Mouse (Mus musculus) heart, postnatal 0 days (tissue): ENCODE measurements at regions not wholly inside any gene's neighbourhood (a gene's known extent, or its start where the extent isn't known, plus 50 kb on each side); places are given as distances from the start of the nearest gene placed in this dataset.

ENCODE experiments used
- ATAC-seq: fragments of 200-750 bp; cut with Nextera tagmentation; 2 replicates; pipeline ENCODE4 v1.8.0; 2017; ENCODE audit warnings: low read depth, moderate number of reproducible peaks, moderate library complexity; ENCODE audit not compliant: insufficient read depth
- DNase-seq: peaks from one replicate; pipeline ENCODE4 v3.0.0-alpha.2; 2016; ENCODE audit warnings: low spot score
- H3K27ac ChIP-seq: fragments of 300-500 bp; sonication (generic); 2 replicates; pipeline ENCODE4 v1.5.1; 2014; ENCODE audit warnings: low read depth, mild to moderate bottlenecking
- H3K27me3 ChIP-seq: fragments of 300-500 bp; sonication (generic); 2 replicates; pipeline ENCODE4 v1.6.1; 2014; ENCODE audit warnings: low read length, mixed read lengths; ENCODE audit not compliant: control insufficient read depth, insufficient read depth
- H3K36me3 ChIP-seq: fragments of 300-500 bp; sonication (generic); replicated peaks from 2 replicates; pipeline ENCODE4 v1.6.1; 2014; ENCODE audit warnings: low read length, mixed read lengths; ENCODE audit not compliant: control insufficient read depth, insufficient read depth
- H3K4me1 ChIP-seq: fragments of 300-500 bp; sonication (generic); 2 replicates; pipeline ENCODE4 v1.6.1; 2014; ENCODE audit warnings: antibody characterized with exemption; ENCODE audit not compliant: control insufficient read depth, insufficient read depth
- H3K4me2 ChIP-seq: fragments of 300-500 bp; sonication (generic); 2 replicates; pipeline ENCODE4 v1.6.1; 2014; ENCODE audit warnings: low read depth, mild to moderate bottlenecking, low read length, moderate library complexity
- H3K4me3 ChIP-seq: fragments of 300-500 bp; sonication (generic); 2 replicates; pipeline ENCODE4 v1.5.1; 2014; ENCODE audit warnings: low read depth, low read length
- H3K9ac ChIP-seq: fragments of 300-500 bp; sonication (generic); replicated peaks from 2 replicates; pipeline ENCODE4 v1.6.1; 2014; ENCODE audit warnings: low read depth, low read length, mixed read lengths
- H3K9me3 ChIP-seq: fragments of 300-500 bp; sonication (generic); replicated peaks from 2 replicates; pipeline ENCODE4 v1.6.1; 2016; ENCODE audit warnings: low read length; ENCODE audit not compliant: control insufficient read depth
- CTCF ChIP-seq: IDR thresholded peaks from 2 replicates; pipeline ENCODE4 v1.5.1; 2016; ENCODE audit warnings: antibody characterized with exemption, control low read depth, low read depth
- EP300 ChIP-seq: IDR thresholded peaks from 2 replicates; pipeline ENCODE4 v1.6.1; 2016; ENCODE audit warnings: antibody characterized with exemption, low read depth
- WGBS: fragments of 180-500 bp; shearing (Covaris S2); extraction: QIAGEN DNeasy Blood & Tissue Kit; methylation state at CpG from one replicate; pipeline ENCODE4 v1.1.7; 2014; 5-methylcytosine and 5-hydroxymethylcytosine counted together

DNA sequence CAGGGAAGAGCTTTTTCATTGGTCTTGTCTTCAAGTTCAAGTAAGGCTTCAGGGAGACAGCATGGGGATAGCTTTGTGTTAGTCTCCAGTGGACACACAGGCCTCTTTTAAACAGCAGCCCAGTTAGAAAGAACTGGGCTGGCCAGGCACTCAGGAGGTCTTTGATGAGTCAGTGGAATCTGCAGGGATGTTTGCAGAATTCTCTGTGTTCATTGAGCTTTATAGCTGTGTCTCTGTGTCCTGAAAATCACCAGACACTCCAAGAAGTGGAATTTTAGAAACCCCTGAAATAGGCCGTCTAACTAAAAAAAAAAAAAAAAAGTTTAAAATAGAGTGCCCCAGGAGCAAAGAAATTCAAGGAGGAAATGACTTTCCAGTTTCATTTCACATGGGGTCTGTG lies 317.1 kb upstream of the Sash1 start:
- Histone ChIP-seq H3K27me3 (no peaks in the 10 kb centered on the region), H3K4me1 (no peaks in the 10 kb centered on the region), H3K9ac (no peak overlapping the region), H3K36me3 (no peaks in the 10 kb centered on the region), H3K4me2 (no peak overlapping the region), H3K27ac (no peak overlapping the region), H3K4me3 (no peak overlapping the region), H3K9me3 (no peaks in the 10 kb centered on the region)
- no peak for TF ChIP-seq CTCF
- TF ChIP-seq EP300 = no peak
- ATAC-seq (no peak), DNase-seq (no peak)
- WGBS = 71% methylated on average over 1 of the region's 1 CpGs

DNA sequence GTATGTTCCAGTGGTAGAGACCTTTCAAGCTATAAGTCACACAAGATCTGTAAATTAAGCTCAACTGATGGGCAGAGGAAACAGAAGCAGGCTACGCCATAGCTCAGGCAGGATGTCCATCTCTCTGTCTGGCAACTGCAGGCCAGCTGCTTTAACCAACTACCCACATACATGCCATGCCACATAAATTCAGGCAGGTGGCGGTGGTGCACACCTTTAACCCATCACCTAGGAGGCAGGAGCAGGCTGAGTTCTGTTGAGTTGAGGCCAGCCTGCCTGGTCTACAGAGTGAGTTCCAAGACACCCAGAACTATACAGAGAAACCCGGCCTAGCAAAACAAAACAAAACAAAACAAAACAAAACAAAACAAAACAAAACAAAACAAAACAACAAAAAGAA lies 289.1 kb upstream of the Sash1 start:
- WGBS = 53% methylated on average over 3 of the region's 3 CpGs
- Histone ChIP-seq H3K27me3 (no peaks in the 10 kb centered on the region), H3K4me2 (no peak overlapping the region), H3K4me1 (no peaks in the 10 kb centered on the region), H3K9me3 (no peaks in the 10 kb centered on the region), H3K4me3 (no peak overlapping the region), H3K36me3 (no peaks in the 10 kb centered on the region), H3K27ac (no peak overlapping the region), H3K9ac (no peak overlapping the region)
- ATAC-seq (peak; percentile 53), DNase-seq (peak; percentile 17)
- no peak for TF ChIP-seq EP300
- peak; percentile 79 for TF ChIP-seq CTCF

DNA sequence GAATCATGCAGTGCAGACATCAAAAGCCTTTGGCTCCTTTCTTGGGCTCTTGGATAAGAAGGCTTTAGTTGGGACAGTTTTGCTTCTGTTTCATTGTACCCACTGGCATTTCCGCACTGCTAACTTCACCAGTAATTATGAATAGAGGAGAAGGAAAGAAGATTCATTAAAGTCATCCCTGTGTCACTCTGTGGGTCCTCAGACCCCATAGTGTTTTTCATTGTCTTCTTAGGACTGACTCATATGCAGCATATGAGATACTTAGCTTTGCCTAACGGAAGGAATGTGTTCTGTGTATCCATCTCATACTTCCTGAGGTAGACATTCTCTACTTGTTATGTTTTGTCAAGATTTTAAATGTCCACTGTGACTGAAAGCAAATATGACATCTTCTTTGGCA lies 287.6 kb upstream of the Sash1 start:
- H3K9me3 ChIP-seq = no peaks in the 10 kb centered on the region
- H3K27me3 ChIP-seq = no peaks in the 10 kb centered on the region
- DNase-seq = no peak
- no peak overlapping the region for H3K4me3 ChIP-seq
- ATAC-seq = no peak
- 80% methylated on average over 2 of the region's 2 CpGs for whole genome bisulfite sequencing
- H3K4me2 ChIP-seq = no peak overlapping the region
- no peak for TF ChIP-seq EP300
- TF ChIP-seq CTCF = no peak
- no peak overlapping the region for H3K9ac ChIP-seq
- no peaks in the 10 kb centered on the region for H3K4me1 ChIP-seq
- no peak overlapping the region for H3K27ac ChIP-seq
- no peaks in the 10 kb centered on the region for H3K36me3 ChIP-seq

DNA sequence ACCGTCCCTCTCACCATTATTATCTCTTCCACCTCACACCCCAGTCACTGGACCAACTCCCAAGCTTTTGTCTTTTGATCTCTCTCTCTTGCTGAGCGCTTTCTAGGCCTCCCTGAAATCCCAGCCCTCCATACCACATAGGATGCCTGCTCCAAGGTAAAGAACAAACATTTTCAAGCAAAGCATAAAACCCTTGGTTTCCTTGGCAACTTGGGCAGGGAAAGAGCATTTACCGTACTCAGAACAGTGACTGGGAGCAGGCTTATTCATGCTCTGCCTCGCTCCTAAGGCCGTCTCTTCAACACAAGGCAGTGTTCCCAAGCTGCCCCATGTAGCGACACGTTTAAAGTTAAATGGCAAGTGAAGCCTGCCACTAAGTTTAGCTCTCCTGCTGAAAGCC lies 282.9 kb upstream of the Sash1 start:
- Histone ChIP-seq H3K9ac (no peak overlapping the region), H3K4me2 (no peak overlapping the region), H3K9me3 (no peaks in the 10 kb centered on the region), H3K4me1 (no peaks in the 10 kb centered on the region), H3K36me3 (no peaks in the 10 kb centered on the region), H3K27ac (no peak overlapping the region), H3K27me3 (no peaks in the 10 kb centered on the region), H3K4me3 (no peak overlapping the region)
- no peak for ATAC-seq
- 73% methylated on average over 7 of the region's 7 CpGs for WGBS
- DNase-seq = no peak
- TF ChIP-seq EP300 = no peak
- TF ChIP-seq CTCF = no peak

DNA sequence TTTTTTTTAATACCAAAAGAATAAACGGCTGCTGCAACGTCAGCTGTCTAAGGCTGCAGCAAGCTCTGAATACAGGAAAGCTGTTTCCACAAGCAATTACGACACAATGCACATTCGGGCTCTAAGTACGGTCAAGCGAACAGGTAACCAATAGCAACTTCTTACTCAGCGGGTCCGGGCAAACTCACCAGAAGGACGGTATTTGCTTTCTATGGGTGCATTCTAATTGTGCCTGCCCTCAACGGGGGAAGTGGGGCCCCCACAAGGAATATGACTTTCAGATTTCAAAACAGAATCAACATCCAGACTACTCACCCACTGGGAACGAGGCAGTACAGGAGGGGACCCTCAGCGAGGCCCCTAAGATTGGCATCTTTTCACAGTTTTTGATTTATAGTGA lies 280.1 kb upstream of the Sash1 start:
- Histone ChIP-seq H3K4me1 (no peaks in the 10 kb centered on the region), H3K27ac (no peak overlapping the region), H3K36me3 (no peaks in the 10 kb centered on the region), H3K4me3 (no peak overlapping the region), H3K4me2 (no peak overlapping the region), H3K27me3 (no peaks in the 10 kb centered on the region), H3K9me3 (no peaks in the 10 kb centered on the region), H3K9ac (no peak overlapping the region)
- WGBS = 80% methylated on average over 12 of the region's 12 CpGs
- no peak for TF ChIP-seq EP300
- ATAC-seq (no peak), DNase-seq (no peak)

DNA sequence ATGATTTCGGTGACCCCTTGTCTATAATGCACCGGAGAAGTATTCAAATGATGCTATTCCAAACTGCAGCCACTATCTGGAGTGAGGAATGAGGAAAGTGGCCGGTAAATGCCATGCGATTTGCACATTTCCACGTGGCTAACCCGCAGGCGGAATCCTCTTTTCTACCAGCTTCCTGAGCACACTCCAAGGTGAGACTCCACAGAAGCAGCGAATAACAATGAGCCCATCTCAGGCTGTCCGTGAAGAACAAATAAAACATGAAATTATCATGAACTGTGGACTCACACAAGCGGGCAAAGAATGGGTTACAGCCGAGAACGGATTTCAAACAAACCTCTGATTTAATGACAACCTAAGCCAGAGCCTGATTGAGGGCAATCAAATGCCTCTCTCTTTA lies 279.7 kb upstream of the Sash1 start:
- Histone ChIP-seq H3K27me3 (no peaks in the 10 kb centered on the region), H3K4me1 (no peaks in the 10 kb centered on the region), H3K4me3 (no peak overlapping the region), H3K27ac (no peak overlapping the region), H3K36me3 (no peaks in the 10 kb centered on the region), H3K9me3 (no peaks in the 10 kb centered on the region), H3K9ac (no peak overlapping the region), H3K4me2 (no peak overlapping the region)
- ATAC-seq (no peak), DNase-seq (no peak)
- WGBS = 85% methylated on average over 12 of the region's 12 CpGs
- no peak for TF ChIP-seq EP300
- TF ChIP-seq CTCF = no peak
